Mouse (Mus musculus) erythroblast, embryonic 14.5 days (primary cell): ENCODE data around the gene Tmem128.

Experiments used
- GATA1 ChIP-seq: IDR thresholded peaks from 2 replicates; pipeline ENCODE4 v1.6.1; 2012; ENCODE audit warnings: low read length, inconsistent platforms, mixed read lengths
- TAL1 ChIP-seq: IDR thresholded peaks from 3 replicates; pipeline ENCODE4 v1.6.1; 2012; ENCODE audit warnings: low read length, inconsistent platforms, mixed read lengths

GRCm38 (mm10) chr5:38259455-38260106 lies 404 bp upstream of the Tmem128 start:
- no peak for TF ChIP-seq TAL1
- no peak for TF ChIP-seq GATA1
